Mouse (Mus musculus) right cerebral cortex, postnatal 10 days (tissue): ENCODE measurements around the gene Omp.

Experiments used
- DNase-seq, 2 experiments: peaks; one replicate each; pipeline ENCODE4 v3.0.0; 2021; ENCODE audit warnings: low spot score in 2 of 2

Gene Omp

GRCm38 (mm10) chr7:98142247-98142646, 3.1 kb downstream of the Omp start:
- DNase-seq, result no peak

DNA sequence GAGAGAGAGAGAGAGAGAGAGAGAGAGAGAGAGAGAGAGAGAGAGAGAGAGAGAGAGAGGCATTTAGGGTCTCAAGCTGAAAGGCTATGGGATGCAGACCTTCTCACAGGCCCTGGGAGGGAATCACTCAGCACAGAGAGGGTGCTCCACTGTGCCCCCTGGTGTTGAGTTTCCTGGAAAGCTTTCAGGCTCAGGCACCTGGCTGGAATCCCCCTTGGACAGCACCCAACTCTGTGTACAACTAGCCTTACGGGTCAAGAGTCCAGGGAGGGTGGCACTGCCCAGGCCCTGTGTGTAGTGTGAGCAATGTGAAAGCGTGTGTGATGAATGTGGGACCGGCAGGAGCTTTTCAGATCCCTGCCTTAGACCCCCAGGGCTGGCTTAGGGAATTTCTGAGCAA, 4.1 kb downstream of the Omp start:
- DNase-seq, result no peak

- no peak for DNase-seq
Measured at GRCm38 (mm10) chr7:98140597-98140996, 4.7 kb downstream of the Omp start.

GRCm38 (mm10) chr7:98139216-98139615, 6.1 kb downstream of the Omp start:
- DNase-seq, result no peak

GRCm38 (mm10) chr7:98137995-98138394, 7.3 kb downstream of the Omp start:
- DNase-seq, result no peak

GRCm38 (mm10) chr7:98137583-98137982, 7.7 kb downstream of the Omp start:
- no peak for DNase-seq

DNA sequence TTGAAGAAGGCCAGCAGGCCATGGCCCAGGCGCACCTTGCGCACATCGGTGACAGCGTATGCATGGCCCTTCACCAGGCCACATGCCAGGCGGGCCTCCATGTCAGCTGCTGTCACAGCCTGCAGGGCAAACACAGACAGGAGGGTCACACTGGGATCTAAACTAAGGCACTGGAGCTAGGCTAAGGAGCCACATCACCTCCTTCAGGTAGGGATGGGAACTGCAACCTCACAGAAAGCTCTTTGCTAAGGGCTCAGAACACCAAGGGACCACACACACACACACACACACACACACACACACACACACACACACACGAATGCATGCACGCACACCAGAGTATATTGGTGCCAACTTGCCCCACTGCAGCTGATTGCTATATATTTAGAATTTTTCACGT, 13.6 kb downstream of the Omp start:
- no peak for DNase-seq

GRCm38 (mm10) chr7:98125473-98125872, 19.8 kb downstream of the Omp start:
- no peak for DNase-seq

DNA sequence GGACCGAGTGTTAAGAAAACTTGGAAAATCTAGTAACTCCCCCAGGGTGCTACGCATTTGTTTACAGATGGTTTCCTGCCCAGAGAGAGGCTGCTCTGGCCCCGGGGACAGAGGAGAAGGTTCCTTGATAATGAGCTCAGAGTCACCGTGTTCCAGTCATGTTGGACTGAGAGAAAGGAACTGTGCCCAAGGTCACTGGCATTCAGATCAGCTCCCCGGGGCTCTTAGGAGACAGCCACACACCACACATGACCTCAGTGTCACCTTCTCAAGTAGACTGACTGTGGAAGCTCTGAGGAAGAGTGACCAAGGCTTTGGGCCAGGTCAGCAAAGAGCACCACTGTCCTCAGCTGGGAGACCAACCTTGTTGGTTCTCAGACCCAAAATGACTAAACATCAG, 20.6 kb downstream of the Omp start:
- no peak for DNase-seq

GRCm38 (mm10) chr7:98121673-98122072, 23.6 kb downstream of the Omp start:
- DNase-seq, result peak in 1 of 2 experiments; percentile 51

DNA sequence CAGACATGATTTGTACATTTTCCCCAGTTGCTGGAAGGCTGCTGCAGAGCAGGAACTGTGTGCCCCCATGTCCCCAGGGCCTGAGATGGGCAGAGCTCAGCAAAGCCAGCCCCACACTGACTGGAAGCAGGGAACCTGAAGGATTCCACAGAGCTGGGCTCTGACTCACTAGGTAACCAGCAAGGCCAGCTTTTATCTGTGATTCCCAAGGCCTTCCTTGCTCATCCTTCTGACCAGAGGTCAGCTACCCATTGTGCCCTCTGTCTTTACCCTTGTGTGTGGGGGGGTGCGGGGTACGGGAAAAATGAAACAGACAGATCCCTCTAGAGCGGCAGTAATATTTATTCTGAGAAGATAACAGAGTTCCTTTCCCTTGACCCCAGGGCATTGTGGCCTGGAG, 24.1 kb downstream of the Omp start:
- DNase-seq, result no peak

DNA sequence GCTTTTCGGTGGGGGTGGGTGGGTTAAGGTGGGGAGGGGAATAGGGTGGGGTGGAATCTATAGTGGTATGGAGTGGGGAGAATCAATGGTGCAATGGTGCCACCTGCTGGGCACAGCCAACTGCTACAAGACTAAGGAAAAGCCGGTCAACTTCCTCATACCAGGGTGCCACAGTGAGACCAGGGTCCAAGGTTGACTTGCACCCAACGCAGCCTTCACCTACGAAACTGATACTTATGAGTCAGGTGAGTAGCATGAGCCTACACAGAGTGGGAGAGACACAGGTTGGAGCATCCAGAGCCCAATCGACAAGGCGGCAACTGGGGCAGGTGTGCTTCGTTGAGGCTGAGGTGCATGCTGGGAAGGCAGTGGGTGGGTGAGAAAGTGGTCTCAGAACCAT, 25.0 kb downstream of the Omp start:
- peak; percentile 80 to 83 for DNase-seq

- DNase-seq, result no peak
Measured at GRCm38 (mm10) chr7:98119961-98120232, 25.4 kb downstream of the Omp start.

DNA sequence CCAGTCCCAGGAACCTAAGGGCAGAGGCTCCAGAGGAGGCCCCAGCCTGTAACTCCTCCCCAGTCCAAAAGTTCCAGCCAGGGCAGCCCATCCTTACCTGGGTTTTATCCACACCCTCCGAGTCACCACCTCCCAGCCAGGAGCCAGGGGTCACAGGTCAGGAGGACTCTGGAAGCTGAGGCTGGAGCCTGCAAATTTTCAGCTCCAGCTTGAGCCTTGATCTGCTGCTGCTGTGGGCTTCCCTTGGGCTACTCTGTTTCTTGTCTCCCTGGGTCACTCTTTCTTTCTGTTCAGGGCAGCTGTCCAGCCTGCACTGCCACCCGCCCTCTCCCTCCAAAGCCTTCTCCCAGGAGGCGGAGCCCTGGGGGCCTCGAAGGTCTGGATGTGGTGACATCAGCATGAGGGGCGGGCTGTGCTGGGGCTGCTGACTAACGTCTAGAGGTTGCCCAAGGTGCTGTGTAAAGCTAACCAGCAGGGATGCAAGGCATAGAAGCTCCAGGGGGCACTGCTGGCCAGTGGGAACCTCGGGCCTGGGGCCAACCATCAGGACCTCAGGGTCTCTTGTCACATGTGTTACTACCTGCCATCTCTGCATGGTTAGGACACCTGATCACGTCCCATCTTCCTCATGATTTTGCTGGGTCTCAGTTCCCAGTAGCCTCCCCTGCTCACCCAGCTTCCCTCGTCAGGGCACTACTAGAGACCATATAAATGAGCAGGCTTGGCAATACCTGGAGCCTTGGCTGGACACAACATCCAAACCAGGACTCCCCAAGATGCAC, 25.9 kb downstream of the Omp start, which contains the start of gene Myo7a:
Gene Myo7a, minus strand, starts transcription at position 346 of the 782 bp plus-strand sequence.
- no peak for DNase-seq

GRCm38 (mm10) chr7:98117012-98117660, 28.2 kb downstream of the Omp start:
- DNase-seq, result peak; percentile 56 to 63

DNA sequence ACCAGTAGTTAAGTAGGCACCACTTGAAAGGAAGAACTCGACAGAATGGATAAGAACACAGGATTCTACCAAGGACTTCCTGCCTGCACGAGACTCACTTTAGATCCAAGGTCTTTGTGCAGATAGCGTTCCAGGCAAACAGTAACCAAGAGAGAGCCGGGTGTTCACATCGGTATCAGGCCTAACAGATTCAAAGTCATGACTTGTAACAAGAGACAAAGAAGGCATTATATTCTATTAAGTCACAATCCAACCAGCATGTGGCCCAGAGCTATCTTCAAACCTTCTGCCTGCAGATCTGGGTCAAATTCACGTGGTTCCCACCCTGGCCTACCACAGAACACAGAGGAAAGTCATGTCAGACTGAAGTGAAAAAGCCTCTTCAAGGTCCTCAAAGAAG, 30.6 kb downstream of the Omp start:
- no peak for DNase-seq

DNA sequence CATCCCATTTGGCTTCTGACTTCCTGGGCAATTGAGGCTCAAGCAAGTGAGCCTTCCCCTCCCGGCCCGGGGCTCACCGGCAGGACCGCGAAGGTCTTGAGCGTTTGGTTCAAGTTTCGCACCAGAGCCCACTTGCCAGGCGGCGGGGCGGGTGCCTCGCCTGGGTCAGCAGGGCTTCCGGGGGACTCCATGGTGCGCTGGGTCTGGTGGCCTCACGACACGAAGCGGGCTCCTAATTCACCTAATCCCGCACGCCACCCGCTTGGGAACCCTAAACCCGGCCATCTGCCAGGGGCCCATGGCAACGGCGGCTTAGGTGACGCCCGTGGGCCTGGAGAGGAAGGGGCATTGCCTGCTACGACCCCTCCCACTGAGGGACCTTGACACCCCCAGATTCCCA, 34.1 kb downstream of the Omp start:
- DNase-seq, result no peak

GRCm38 (mm10) chr7:98109771-98110170, 35.5 kb downstream of the Omp start:
- DNase-seq, result no peak

DNA sequence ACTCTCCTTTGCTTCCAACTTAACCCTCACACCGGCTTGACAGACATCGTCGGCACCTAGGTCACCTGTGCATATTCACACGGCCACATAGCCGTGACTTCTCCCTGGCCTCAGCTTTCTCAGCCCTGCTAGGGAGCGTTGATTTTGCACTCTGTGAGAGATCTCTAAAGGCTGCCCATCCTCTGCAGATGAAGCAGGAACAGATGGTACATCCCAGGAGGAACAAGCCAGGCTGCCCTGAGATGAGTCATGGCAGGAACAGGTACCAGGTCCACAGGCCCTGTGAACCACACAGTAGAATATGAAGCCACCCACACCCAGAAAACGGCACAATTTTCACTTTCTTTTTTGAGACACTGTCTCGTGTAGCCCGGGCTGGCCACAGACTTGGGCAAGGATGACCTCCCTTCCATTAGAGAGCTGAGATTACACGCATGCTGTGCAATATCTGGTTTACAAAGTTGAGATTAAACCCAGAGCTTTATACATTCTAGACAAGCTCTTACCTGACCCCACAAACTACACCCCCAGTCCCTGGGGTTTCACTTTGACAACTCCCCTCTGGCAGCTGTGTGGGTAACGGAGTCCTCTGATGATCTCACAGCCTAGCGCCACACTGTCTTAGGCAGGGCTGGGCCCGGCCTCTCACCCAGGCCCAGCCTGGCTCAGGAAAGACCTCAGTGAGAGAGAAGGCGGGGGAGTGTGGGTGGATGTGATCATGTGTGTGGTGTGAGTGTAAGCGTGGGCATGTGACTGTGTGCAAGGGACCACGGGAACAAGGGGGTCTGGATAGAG, 36.5 kb downstream of the Omp start:
- DNase-seq, result no peak

DNA sequence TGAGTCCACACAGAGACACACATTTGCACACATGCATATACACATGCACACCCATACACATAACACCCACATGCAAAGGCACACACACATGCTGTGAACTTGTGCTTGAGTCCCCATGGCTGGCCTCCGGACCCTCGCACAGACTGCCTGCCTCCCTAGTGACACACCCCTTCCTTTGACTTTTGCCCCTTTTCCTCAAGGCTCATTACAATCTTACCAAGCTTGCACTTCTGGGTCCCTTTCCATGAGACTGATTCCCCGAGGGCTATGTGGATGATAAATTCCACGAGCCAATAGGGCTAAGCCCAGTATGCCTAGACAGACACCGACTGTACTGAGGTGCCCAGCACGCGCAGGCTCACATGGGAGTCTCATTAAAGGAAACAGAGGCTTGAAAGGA, 39.0 kb downstream of the Omp start:
- DNase-seq, result no peak

- DNase-seq, result no peak
Measured at GRCm38 (mm10) chr7:98104481-98105435, 40.5 kb downstream of the Omp start.

DNA sequence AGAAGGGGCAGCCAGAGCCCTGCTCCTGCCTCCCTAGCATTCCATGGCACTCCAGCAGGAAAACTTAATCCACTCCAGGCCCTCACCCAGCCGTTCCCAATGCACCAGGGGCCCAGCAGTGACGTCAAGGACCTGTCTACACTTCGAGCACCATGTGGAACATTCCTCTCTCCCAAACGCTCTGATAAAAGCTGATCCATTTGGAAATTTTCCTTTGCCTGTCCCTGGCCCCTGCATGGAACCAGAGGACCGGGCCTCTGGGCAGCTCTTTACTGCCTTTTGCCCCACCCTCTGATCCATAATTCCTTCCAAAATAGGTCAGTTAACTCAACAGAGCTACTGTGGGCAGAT, 41.4 kb downstream of the Omp start:
- DNase-seq, result no peak
